Mouse (Mus musculus) neural tube, embryonic 14.5 days (tissue): Measurements from ENCODE around the gene Apoc3. TPM values are rescaled to one million over a fixed set of nuclear protein-coding genes. Genes with fewer than 3 reads are reported as not detected.

Source experiments
- ATAC-seq: fragments of 200-750 bp; cut with Nextera tagmentation; 2 replicates; pipeline ENCODE4 v1.8.0; 2017; ENCODE audit warnings: low read depth, mild to moderate bottlenecking, moderate TSS enrichment, moderate library complexity
- H3K27ac ChIP-seq: fragments of 300-500 bp; sonication (generic); 2 replicates; pipeline ENCODE4 v1.5.1; 2014; ENCODE audit warnings: low read depth, mild to moderate bottlenecking, control low read depth, low read length, moderate library complexity, mixed read lengths
- H3K27me3 ChIP-seq: fragments of 300-500 bp; sonication (generic); 2 replicates; pipeline ENCODE4 v1.6.1; 2014; ENCODE audit warnings: low read length; ENCODE audit not compliant: control insufficient read depth, insufficient read depth
- H3K36me3 ChIP-seq: fragments of 300-500 bp; sonication (generic); 2 replicates; pipeline ENCODE4 v1.6.1; 2014; ENCODE audit warnings: low read length, mixed read lengths; ENCODE audit not compliant: control insufficient read depth, insufficient read depth
- H3K4me1 ChIP-seq: fragments of 300-500 bp; sonication (generic); 2 replicates; pipeline ENCODE4 v1.6.1; 2014; ENCODE audit warnings: low read length; ENCODE audit not compliant: control insufficient read depth, insufficient read depth
- H3K4me2 ChIP-seq: fragments of 300-500 bp; sonication (generic); 2 replicates; pipeline ENCODE4 v1.6.1; 2014; ENCODE audit warnings: mild to moderate bottlenecking, low read depth, low read length, control low read depth
- H3K4me3 ChIP-seq: fragments of 300-500 bp; sonication (generic); 2 replicates; pipeline ENCODE4 v1.5.1; 2014; ENCODE audit warnings: low read depth, low read length, control low read depth, mixed read lengths
- H3K9ac ChIP-seq: fragments of 300-500 bp; sonication (generic); replicated peaks from 2 replicates; pipeline ENCODE4 v1.6.1; 2014; ENCODE audit warnings: low read depth, mild to moderate bottlenecking, control low read depth, low read length, mixed read lengths
- H3K9me3 ChIP-seq: fragments of 300-500 bp; sonication (generic); 2 replicates; pipeline ENCODE4 v1.6.1; 2016; ENCODE audit warnings: low read length; ENCODE audit not compliant: control insufficient read depth
- WGBS: fragments of 180-500 bp; shearing (Covaris S2); extraction: QIAGEN DNeasy Blood & Tissue Kit; methylation state at CpG from one replicate; pipeline ENCODE4 v1.1.7; 2014; 5-methylcytosine and 5-hydroxymethylcytosine counted together
- polyA plus RNA-seq: library from polyadenylated mRNA; unstranded; fragments of >200 nt; fragmentation: Nextera tagmentation; extraction: Ambion mirVana; gene quantifications from 2 replicates; pipeline ENCODE4 v1.2.1, GENCODE M21; 2014

Gene Apoc3
- polyA plus RNA-seq, 1 experiment from 2014 or later: not detected

- no peak overlapping the region for H3K27ac ChIP-seq
- H3K36me3 ChIP-seq: peaks cover 11% of the 10 kb centered on the region; the same call in 1 of the 2 replicates
- H3K4me2 ChIP-seq: no peak overlapping the region
- no peaks in the 10 kb centered on the region for H3K4me1 ChIP-seq
- WGBS: 78% methylated on average over 8 of the region's 8 CpGs
- no peak overlapping the region for H3K4me3 ChIP-seq
- no peaks in the 10 kb centered on the region for H3K9me3 ChIP-seq
- ATAC-seq: no peak
- H3K27me3 ChIP-seq: no peaks in the 10 kb centered on the region
- no peak overlapping the region for H3K9ac ChIP-seq
Observed at GRCm38 (mm10) chr9:46191234-46191633, 44.2 kb downstream of the Apoc3 start.

- no peak overlapping the region for H3K4me3 ChIP-seq
- no peak overlapping the region for H3K4me2 ChIP-seq
- no peaks in the 10 kb centered on the region for H3K9me3 ChIP-seq
- no peaks in the 10 kb centered on the region for H3K27me3 ChIP-seq
- H3K9ac ChIP-seq: no peak overlapping the region
- H3K36me3 ChIP-seq: 0 out of 2 replicates have a peak, but pooled peaks cover 5% of the 10 kb centered on the region
- no peak for ATAC-seq
- H3K27ac ChIP-seq: no peak overlapping the region
- H3K4me1 ChIP-seq: no peaks in the 10 kb centered on the region
- WGBS: 84% methylated on average over 10 of the region's 10 CpGs
Observed at GRCm38 (mm10) chr9:46189381-46189780, 46.1 kb downstream of the Apoc3 start.

- ATAC-seq: no peak
- no peak overlapping the region for H3K27ac ChIP-seq
- H3K9ac ChIP-seq: no peak overlapping the region
- H3K4me1 ChIP-seq: no peaks in the 10 kb centered on the region
- H3K4me2 ChIP-seq: no peak overlapping the region
- H3K4me3 ChIP-seq: no peak overlapping the region
- H3K27me3 ChIP-seq: no peaks in the 10 kb centered on the region
- H3K36me3 ChIP-seq: 0 out of 2 replicates have a peak, but pooled peaks cover 1% of the 10 kb centered on the region
- 44% methylated on average over 5 of the region's 5 CpGs for WGBS
- no peaks in the 10 kb centered on the region for H3K9me3 ChIP-seq
Observed at GRCm38 (mm10) chr9:46188956-46189355, 46.5 kb downstream of the Apoc3 start.

GRCm38 (mm10) chr9:46188370-46188769 lies 47.1 kb downstream of the Apoc3 start:
- Histone ChIP-seq H3K9me3 (no peaks in the 10 kb centered on the region), H3K4me1 (no peaks in the 10 kb centered on the region), H3K9ac (no peak overlapping the region), H3K36me3 (no peaks in the 10 kb centered on the region), H3K4me3 (no peak overlapping the region), H3K4me2 (no peak overlapping the region), H3K27me3 (no peaks in the 10 kb centered on the region), H3K27ac (no peak overlapping the region)
- no peak for ATAC-seq
- WGBS: 89% methylated on average over 4 of the region's 4 CpGs

- no peaks in the 10 kb centered on the region for H3K36me3 ChIP-seq
- no peak for ATAC-seq
- no peak overlapping the region for H3K4me2 ChIP-seq
- H3K9ac ChIP-seq: no peak overlapping the region
- no peak overlapping the region for H3K27ac ChIP-seq
- H3K9me3 ChIP-seq: no peaks in the 10 kb centered on the region
- 93% methylated on average over 1 of the region's 1 CpGs for WGBS
- H3K4me3 ChIP-seq: no peak overlapping the region
- no peaks in the 10 kb centered on the region for H3K27me3 ChIP-seq
- H3K4me1 ChIP-seq: no peaks in the 10 kb centered on the region
Observed at GRCm38 (mm10) chr9:46186387-46186786, 49.0 kb downstream of the Apoc3 start.

- H3K36me3 ChIP-seq: no peaks in the 10 kb centered on the region
- no peak overlapping the region for H3K4me3 ChIP-seq
- H3K9me3 ChIP-seq: no peaks in the 10 kb centered on the region
- no peaks in the 10 kb centered on the region for H3K4me1 ChIP-seq
- ATAC-seq: no peak
- H3K27me3 ChIP-seq: no peaks in the 10 kb centered on the region
- no peak overlapping the region for H3K27ac ChIP-seq
- no peak overlapping the region for H3K4me2 ChIP-seq
- H3K9ac ChIP-seq: no peak overlapping the region
- WGBS: 55% methylated on average over 2 of the region's 2 CpGs
Observed at GRCm38 (mm10) chr9:46185191-46185590, 50.2 kb downstream of the Apoc3 start.

GRCm38 (mm10) chr9:46184542-46184941 lies 50.9 kb downstream of the Apoc3 start:
- no peak overlapping the region for H3K4me2 ChIP-seq
- no peaks in the 10 kb centered on the region for H3K9me3 ChIP-seq
- H3K27ac ChIP-seq: no peak overlapping the region
- WGBS: 45% methylated on average over 5 of the region's 5 CpGs
- no peaks in the 10 kb centered on the region for H3K27me3 ChIP-seq
- H3K4me1 ChIP-seq: no peaks in the 10 kb centered on the region
- no peaks in the 10 kb centered on the region for H3K36me3 ChIP-seq
- H3K4me3 ChIP-seq: no peak overlapping the region
- no peak for ATAC-seq
- H3K9ac ChIP-seq: no peak overlapping the region

Other genes starting within 250 kb of the Apoc3 start
- 307 and 318 TPM in 2 replicates for gene Pafah1b2, start 222.9 kb downstream of the Apoc3 start, polyA plus RNA-seq
- gene Sik3, start 222.8 kb downstream of the Apoc3 start, polyA plus RNA-seq: 10.5 TPM in 2 replicates
- 6.7 and 7.7 TPM in 2 replicates for gene Apoa1, start 7.1 kb downstream of the Apoc3 start, polyA plus RNA-seq
- gene Apoa4, start 5.1 kb upstream of the Apoc3 start, polyA plus RNA-seq: not detected in 2 replicates
- not detected in 2 replicates for gene Apoa5, start 33.0 kb upstream of the Apoc3 start, polyA plus RNA-seq
- 55.0 and 59.4 TPM in 2 replicates for gene Zpr1, start 37.4 kb upstream of the Apoc3 start, polyA plus RNA-seq
- gene Bud13, start 47.4 kb upstream of the Apoc3 start, polyA plus RNA-seq: 14.8 and 15.4 TPM in 2 replicates
- gene 4931429L15Rik, start 84.3 kb upstream of the Apoc3 start, polyA plus RNA-seq: not detected in 2 replicates